Mouse (Mus musculus): Measurements from ENCODE around the gene Scarf2. TPM values are rescaled to one million over a fixed set of nuclear protein-coding genes. Genes with fewer than 3 reads are reported as not detected.

Scarf2 gene
- total and polyA plus RNA-seq, 2 experiments from 2014 or later, result 2.0 to 15.6 TPM

- no peak overlapping the region for H3K4me2 ChIP-seq (ENCODE audit: low read depth, low read length)
- DNase-seq (ENCODE audit: low spot score), result no peak
- H3K9me3 ChIP-seq (ENCODE audit: low read length), result no peaks in the 10 kb centered on the region
- no peak for ATAC-seq
- no peak overlapping the region for H3K4me3 ChIP-seq (ENCODE audit: low read length)
- 82% methylated on average over 8 of the region's 8 CpGs for WGBS
- H3K27me3 ChIP-seq (ENCODE audit: insufficient read depth, low read length), result 0 out of 2 replicates have a peak, but pooled peaks cover 4% of the 10 kb centered on the region
- peak overlapping the region; percentile 60; the same call in 1 of the 2 replicates for H3K27ac ChIP-seq
- TF ChIP-seq CTCF (IDR thresholded peaks at IDR 0.05; ENCODE audit: low read depth), result no peak
- H3K4me1 ChIP-seq (ENCODE audit: insufficient read depth, low read length), result 0 out of 2 replicates have a peak, but pooled peaks cover 13% of the 10 kb centered on the region
- H3K36me3 ChIP-seq (ENCODE audit: insufficient read depth, low read length), result no peaks in the 10 kb centered on the region
- 0 out of 2 replicates have a peak overlapping the region, but pooled peaks have one; percentile 55 for H3K9ac ChIP-seq (replicated peaks; ENCODE audit: low read length)
These were observed 19.4 kb downstream of the Scarf2 start for GRCm38 (mm10) chr16:17816528-17816927.

- TF ChIP-seq CTCF (IDR thresholded peaks at IDR 0.05; ENCODE audit: low read depth), result no peak
- Histone ChIP-seq H3K36me3 (ENCODE audit: insufficient read depth, low read length) (no peaks in the 10 kb centered on the region), H3K9ac (replicated peaks; ENCODE audit: low read length) (no peak overlapping the region), H3K4me3 (ENCODE audit: low read length) (no peak overlapping the region), H3K27me3 (ENCODE audit: insufficient read depth, low read length) (peaks cover 9% of the 10 kb centered on the region; the same call in 1 of the 2 replicates), H3K27ac (no peak overlapping the region), H3K4me1 (ENCODE audit: insufficient read depth, low read length) (no peaks in the 10 kb centered on the region), H3K9me3 (ENCODE audit: low read length) (no peaks in the 10 kb centered on the region), H3K4me2 (ENCODE audit: low read depth, low read length) (no peak overlapping the region)
- no peak for ATAC-seq
- 64% methylated on average over 2 of the region's 2 CpGs for whole genome bisulfite sequencing
- no peak for DNase-seq (ENCODE audit: low spot score)
These were observed 29.4 kb downstream of the Scarf2 start for GRCm38 (mm10) chr16:17826500-17826899.

- Histone ChIP-seq H3K9ac (replicated peaks; ENCODE audit: low read length) (no peak overlapping the region), H3K27me3 (ENCODE audit: insufficient read depth, low read length) (peaks cover 9% of the 10 kb centered on the region; the same call in 1 of the 2 replicates), H3K4me2 (ENCODE audit: low read depth, low read length) (no peak overlapping the region), H3K36me3 (ENCODE audit: insufficient read depth, low read length) (no peaks in the 10 kb centered on the region), H3K9me3 (ENCODE audit: low read length) (no peaks in the 10 kb centered on the region), H3K4me3 (ENCODE audit: low read length) (no peak overlapping the region), H3K4me1 (ENCODE audit: insufficient read depth, low read length) (peaks cover 4% of the 10 kb centered on the region), H3K27ac (no peak overlapping the region)
- 93% methylated on average over 2 of the region's 2 CpGs for WGBS
- TF ChIP-seq CTCF (IDR thresholded peaks at IDR 0.05; ENCODE audit: low read depth), result no peak
- ATAC-seq (no peak), DNase-seq (ENCODE audit: low spot score) (no peak)
These were observed 31.1 kb downstream of the Scarf2 start for GRCm38 (mm10) chr16:17828229-17828628.

- no peak for DNase-seq (ENCODE audit: low spot score)
- no peak for ATAC-seq
- H3K4me3 ChIP-seq (ENCODE audit: low read length), result no peak overlapping the region
- no peak overlapping the region for H3K27ac ChIP-seq
- H3K9ac ChIP-seq (replicated peaks; ENCODE audit: low read length), result no peak overlapping the region
- H3K36me3 ChIP-seq (ENCODE audit: insufficient read depth, low read length), result no peaks in the 10 kb centered on the region
- no peak for TF ChIP-seq CTCF (IDR thresholded peaks at IDR 0.05; ENCODE audit: low read depth)
- H3K4me2 ChIP-seq (ENCODE audit: low read depth, low read length), result no peak overlapping the region
- WGBS, result 79% methylated on average over 3 of the region's 3 CpGs
- peaks cover 4% of the 10 kb centered on the region for H3K4me1 ChIP-seq (ENCODE audit: insufficient read depth, low read length)
- H3K27me3 ChIP-seq (ENCODE audit: insufficient read depth, low read length), result peaks cover 9% of the 10 kb centered on the region; the same call in 1 of the 2 replicates
- H3K9me3 ChIP-seq (ENCODE audit: low read length), result no peaks in the 10 kb centered on the region
These were observed 31.8 kb downstream of the Scarf2 start for GRCm38 (mm10) chr16:17828867-17829266.

- no peak for ATAC-seq
- Histone ChIP-seq H3K27me3 (ENCODE audit: insufficient read depth, low read length) (peaks cover 14% of the 10 kb centered on the region; the same call in 1 of the 2 replicates), H3K4me3 (ENCODE audit: low read length) (no peak overlapping the region), H3K36me3 (ENCODE audit: insufficient read depth, low read length) (no peaks in the 10 kb centered on the region), H3K4me2 (ENCODE audit: low read depth, low read length) (no peak overlapping the region), H3K4me1 (ENCODE audit: insufficient read depth, low read length) (peaks cover 9% of the 10 kb centered on the region), H3K9me3 (ENCODE audit: low read length) (no peaks in the 10 kb centered on the region), H3K27ac (no peak overlapping the region), H3K9ac (replicated peaks; ENCODE audit: low read length) (no peak overlapping the region)
- no peak for TF ChIP-seq CTCF (IDR thresholded peaks at IDR 0.05; ENCODE audit: low read depth)
- WGBS, result 61% methylated on average over 10 of the region's 10 CpGs
- DNase-seq (ENCODE audit: low spot score), result no peak
These were observed 33.5 kb downstream of the Scarf2 start for GRCm38 (mm10) chr16:17830385-17831178.

GRCm38 (mm10) chr16:17831781-17832180, 34.7 kb downstream of the Scarf2 start:
- Histone ChIP-seq H3K9ac (replicated peaks; ENCODE audit: low read length) (no peak overlapping the region), H3K9me3 (ENCODE audit: low read length) (no peaks in the 10 kb centered on the region), H3K27me3 (ENCODE audit: insufficient read depth, low read length) (peaks cover 14% of the 10 kb centered on the region; the same call in 1 of the 2 replicates), H3K36me3 (ENCODE audit: insufficient read depth, low read length) (no peaks in the 10 kb centered on the region), H3K4me3 (ENCODE audit: low read length) (no peak overlapping the region), H3K4me1 (ENCODE audit: insufficient read depth, low read length) (peaks cover 9% of the 10 kb centered on the region), H3K27ac (no peak overlapping the region), H3K4me2 (ENCODE audit: low read depth, low read length) (no peak overlapping the region)
- DNase-seq (ENCODE audit: low spot score) (peak; percentile 54), ATAC-seq (no peak)
- WGBS, result 12% methylated on average over 11 of the region's 11 CpGs
- TF ChIP-seq CTCF (IDR thresholded peaks at IDR 0.05; ENCODE audit: low read depth), result peak; percentile 49

GRCm38 (mm10) chr16:17832821-17833220, 35.7 kb downstream of the Scarf2 start, which contains the start of gene B830017H08Rik:
TSS of gene B830017H08Rik (plus strand) at chr16:17833121.
- ATAC-seq (no peak), DNase-seq (ENCODE audit: low spot score) (no peak)
- Histone ChIP-seq H3K9ac (replicated peaks; ENCODE audit: low read length) (peak within 1 kb of the TSS; percentile 76), H3K4me2 (ENCODE audit: low read depth, low read length) (peak within 1 kb of the TSS; percentile 85), H3K9me3 (ENCODE audit: low read length) (no peaks in the 10 kb centered on the region), H3K27ac (peak within 1 kb of the TSS; percentile 92), H3K4me3 (ENCODE audit: low read length) (peak within 1 kb of the TSS; percentile 53), H3K27me3 (ENCODE audit: insufficient read depth, low read length) (peaks cover 14% of the 10 kb centered on the region; the same call in 1 of the 2 replicates), H3K4me1 (ENCODE audit: insufficient read depth, low read length) (peaks cover 9% of the 10 kb centered on the region), H3K36me3 (ENCODE audit: insufficient read depth, low read length) (no peaks in the 10 kb centered on the region)
- no peak for TF ChIP-seq CTCF (IDR thresholded peaks at IDR 0.05; ENCODE audit: low read depth)
- 15% methylated on average over 7 of the region's 7 CpGs for WGBS
